Mouse (Mus musculus) spleen, postnatal 4 days (tissue): ENCODE measurements around the gene 2310022B05Rik.

ENCODE experiments used
- DNase-seq, 2 experiments: peaks; one replicate each; pipeline ENCODE4 v3.0.0; 2022; ENCODE audit warnings: low spot score in 2 of 2

2310022B05Rik gene

GRCm38 (mm10) chr8:124661781-124662180, 1.4 kb downstream of the 2310022B05Rik start:
- DNase-seq: no peak

- peak; percentile 88 to 89 for DNase-seq
Measured at GRCm38 (mm10) chr8:124658415-124658814, 4.8 kb downstream of the 2310022B05Rik start.

- peak in 1 of 2 experiments; percentile 58 for DNase-seq
Measured at GRCm38 (mm10) chr8:124657961-124658360, 5.2 kb downstream of the 2310022B05Rik start.

GRCm38 (mm10) chr8:124653568-124654475, 9.3 kb downstream of the 2310022B05Rik start:
- no peak for DNase-seq

GRCm38 (mm10) chr8:124652546-124652945, 10.6 kb downstream of the 2310022B05Rik start:
- no peak for DNase-seq

GRCm38 (mm10) chr8:124651776-124652175, 11.4 kb downstream of the 2310022B05Rik start:
- no peak for DNase-seq

GRCm38 (mm10) chr8:124648311-124648710, 14.9 kb downstream of the 2310022B05Rik start:
- DNase-seq: no peak

- DNase-seq: no peak
Measured at GRCm38 (mm10) chr8:124643540-124644339, 19.4 kb downstream of the 2310022B05Rik start.

GRCm38 (mm10) chr8:124641599-124641998, 21.6 kb downstream of the 2310022B05Rik start:
- no peak for DNase-seq

- DNase-seq: no peak
Measured at GRCm38 (mm10) chr8:124635247-124635502, 28.0 kb downstream of the 2310022B05Rik start.

GRCm38 (mm10) chr8:124634411-124635246, 28.5 kb downstream of the 2310022B05Rik start:
- no peak for DNase-seq

GRCm38 (mm10) chr8:124633001-124633703, 30.0 kb downstream of the 2310022B05Rik start:
- no peak for DNase-seq

GRCm38 (mm10) chr8:124631966-124632365, 31.2 kb downstream of the 2310022B05Rik start:
- no peak for DNase-seq

- DNase-seq: no peak
Measured at GRCm38 (mm10) chr8:124630891-124631290, 32.3 kb downstream of the 2310022B05Rik start.

GRCm38 (mm10) chr8:124630489-124630888, 32.7 kb downstream of the 2310022B05Rik start:
- DNase-seq: no peak

- DNase-seq: no peak
Measured at GRCm38 (mm10) chr8:124626251-124626650, 36.9 kb downstream of the 2310022B05Rik start.

- DNase-seq: no peak
Measured at GRCm38 (mm10) chr8:124621255-124621654, 41.9 kb downstream of the 2310022B05Rik start.

- no peak for DNase-seq
Measured at GRCm38 (mm10) chr8:124618252-124618651, 44.9 kb downstream of the 2310022B05Rik start.

GRCm38 (mm10) chr8:124617266-124617869, 45.8 kb downstream of the 2310022B05Rik start:
- DNase-seq: peak; percentile 61 to 80

- no peak for DNase-seq
Measured at GRCm38 (mm10) chr8:124614325-124614724, 48.8 kb downstream of the 2310022B05Rik start.

GRCm38 (mm10) chr8:124608972-124609353, 54.2 kb downstream of the 2310022B05Rik start:
- no peak for DNase-seq
